Mouse (Mus musculus) erythroblast, embryonic 14.5 days (primary cell): ENCODE results near the gene Siah1a. TPM values are rescaled to one million over a fixed set of nuclear protein-coding genes. Genes with fewer than 3 reads are reported as not detected.

Experiments used
- H3K27me3 ChIP-seq: 2 replicates; pipeline ENCODE4 v1.6.1; 2012; ENCODE audit warnings: inconsistent platforms; ENCODE audit not compliant: control insufficient read depth
- H3K36me3 ChIP-seq: 2 replicates; pipeline ENCODE4 v1.6.1; 2012; ENCODE audit warnings: mild to moderate bottlenecking, inconsistent platforms; ENCODE audit not compliant: control insufficient read depth
- H3K4me1 ChIP-seq: 2 replicates; pipeline ENCODE4 v1.6.1; 2012; ENCODE audit warnings: inconsistent platforms; ENCODE audit not compliant: control insufficient read depth
- H3K4me3 ChIP-seq: replicated peaks from 2 replicates; pipeline ENCODE3; 2012; ENCODE audit warnings: moderate library complexity, mild to moderate bottlenecking, inconsistent platforms
- H3K9me3 ChIP-seq: 2 replicates; pipeline ENCODE4 v1.6.1; 2012; ENCODE audit warnings: low read length, inconsistent platforms, mixed read lengths; ENCODE audit not compliant: control insufficient read depth
- GATA1 ChIP-seq: IDR thresholded peaks from 2 replicates; pipeline ENCODE4 v1.6.1; 2012; ENCODE audit warnings: low read length, inconsistent platforms, mixed read lengths
- TAL1 ChIP-seq: IDR thresholded peaks from 3 replicates; pipeline ENCODE4 v1.6.1; 2012; ENCODE audit warnings: low read length, inconsistent platforms, mixed read lengths
- polyA plus RNA-seq: library from polyadenylated mRNA; stranded (reverse); fragments of >175 nt; gene quantifications from 2 replicates; pipeline ENCODE4 v1.2.3, GENCODE M21; 2012

The Siah1a gene
- polyA plus RNA-seq, result 0.97 and 1.1 TPM in 2 replicates

DNA sequence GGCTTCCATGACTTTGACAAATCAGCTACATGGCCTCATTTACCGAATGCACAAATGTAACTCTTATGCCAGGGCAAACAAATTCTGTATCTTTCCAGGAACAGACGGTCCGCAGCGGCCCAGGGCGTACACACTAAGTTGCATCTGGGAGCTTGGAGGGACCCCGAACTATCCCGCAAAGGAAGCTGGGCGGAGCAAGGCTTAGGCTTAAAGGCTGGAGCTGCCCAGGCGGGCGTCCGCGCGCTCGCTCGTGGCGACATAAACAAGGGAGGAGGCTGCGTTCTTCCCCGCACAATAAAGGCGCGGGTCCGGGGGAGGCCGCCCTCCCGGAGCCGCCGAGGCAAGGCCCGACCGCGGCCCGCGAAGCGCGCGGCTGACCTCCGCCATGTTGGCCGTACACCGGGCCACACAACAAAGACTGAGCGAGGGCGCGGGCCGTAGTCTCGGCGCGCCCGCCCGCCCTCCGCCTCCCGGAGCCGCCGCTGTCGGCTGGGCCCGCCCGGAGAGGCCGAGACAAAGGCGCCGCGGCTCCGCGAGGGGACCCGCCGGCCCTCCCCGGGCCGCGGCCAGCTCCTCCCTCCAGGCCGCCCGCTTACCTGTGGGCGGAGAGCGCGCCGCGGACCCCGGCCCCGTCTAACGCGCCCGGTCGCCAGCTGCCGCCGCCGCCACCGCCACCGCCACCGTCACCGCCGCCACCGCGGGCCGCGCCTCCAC is at the start of gene Siah1a, which contains the start of gene Gm10638:
TSS of gene Siah1a (minus strand) at position 714 of the 714 bp plus-strand sequence.
TSS of gene Gm10638 (plus strand) at position 479 of the 714 bp plus-strand sequence.
- H3K36me3 ChIP-seq, result peaks cover 3% of the 10 kb centered on the region
- H3K4me3 ChIP-seq, result peak within 1 kb of the TSS; percentile 95
- no peaks in the 10 kb centered on the region for H3K9me3 ChIP-seq
- H3K4me1 ChIP-seq, result peaks cover 55% of the 10 kb centered on the region
- TF ChIP-seq TAL1 (no peak), GATA1 (no peak)
- H3K27me3 ChIP-seq, result no peaks in the 10 kb centered on the region

GRCm38 (mm10) chr8:86794716-86795115 is 49.0 kb upstream of the Siah1a start:
- Histone ChIP-seq H3K36me3 (no peaks in the 10 kb centered on the region), H3K27me3 (no peaks in the 10 kb centered on the region), H3K9me3 (no peaks in the 10 kb centered on the region), H3K4me3 (no peak overlapping the region), H3K4me1 (no peaks in the 10 kb centered on the region)
- no peak for TF ChIP-seq GATA1
- TF ChIP-seq TAL1, result no peak

DNA sequence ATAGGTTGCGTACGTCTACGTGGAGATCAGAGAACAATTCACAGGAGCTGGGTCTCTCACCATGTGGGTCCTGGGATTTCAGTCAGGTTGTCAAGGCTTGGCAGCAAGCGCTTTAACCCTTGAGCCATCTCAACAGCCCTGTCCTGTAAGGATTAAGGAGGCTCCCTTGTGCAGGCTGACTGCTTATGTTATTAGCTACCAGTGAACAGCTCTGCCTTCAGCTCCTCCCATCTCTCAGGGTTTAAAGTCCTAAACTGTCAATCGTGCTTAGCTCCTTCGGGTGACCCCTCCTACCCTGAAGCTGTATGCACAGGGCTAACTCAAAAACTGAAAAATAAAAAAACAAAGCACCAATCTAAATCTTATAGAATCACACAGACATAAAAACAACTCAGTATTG is 45.8 kb upstream of the Siah1a start:
- TF ChIP-seq TAL1, result no peak
- TF ChIP-seq GATA1, result no peak
- H3K9me3 ChIP-seq, result no peaks in the 10 kb centered on the region
- no peaks in the 10 kb centered on the region for H3K4me1 ChIP-seq
- H3K4me3 ChIP-seq, result no peak overlapping the region
- no peaks in the 10 kb centered on the region for H3K36me3 ChIP-seq
- H3K27me3 ChIP-seq, result no peaks in the 10 kb centered on the region

DNA sequence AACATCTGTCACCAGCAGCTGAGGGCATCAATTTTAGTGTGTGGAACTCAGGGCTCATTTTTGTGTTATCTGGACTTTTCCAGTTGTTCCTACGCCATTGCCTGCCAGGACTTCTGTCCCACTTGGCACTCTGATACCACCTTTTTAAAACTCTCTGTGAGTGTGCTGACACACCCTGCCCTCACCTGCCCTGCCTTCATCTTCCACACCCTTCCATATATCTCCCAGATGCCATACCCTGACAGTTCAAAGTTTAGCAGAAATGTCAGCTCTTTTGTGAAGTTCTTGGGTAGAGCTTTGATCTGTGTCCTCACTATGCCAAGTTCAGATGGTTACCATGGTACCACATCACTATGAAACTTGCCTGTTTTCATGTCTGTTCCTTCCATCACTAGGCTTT is 43.8 kb upstream of the Siah1a start:
- Histone ChIP-seq H3K9me3 (no peaks in the 10 kb centered on the region), H3K36me3 (no peaks in the 10 kb centered on the region), H3K4me3 (no peak overlapping the region), H3K4me1 (no peaks in the 10 kb centered on the region; the same call in 1 of the 2 replicates), H3K27me3 (no peaks in the 10 kb centered on the region)
- no peak for TF ChIP-seq GATA1
- TF ChIP-seq TAL1, result no peak

- H3K4me1 ChIP-seq, result no peaks in the 10 kb centered on the region; the same call in 1 of the 2 replicates
- no peak overlapping the region for H3K4me3 ChIP-seq
- no peaks in the 10 kb centered on the region for H3K27me3 ChIP-seq
- no peaks in the 10 kb centered on the region for H3K9me3 ChIP-seq
- TF ChIP-seq GATA1 (no peak), TAL1 (no peak)
- no peaks in the 10 kb centered on the region for H3K36me3 ChIP-seq
Measured at GRCm38 (mm10) chr8:86787891-86788420, 42.2 kb upstream of the Siah1a start.

GRCm38 (mm10) chr8:86786498-86786897 is 40.8 kb upstream of the Siah1a start:
- TF ChIP-seq TAL1 (no peak), GATA1 (no peak)
- no peaks in the 10 kb centered on the region for H3K27me3 ChIP-seq
- H3K9me3 ChIP-seq, result no peaks in the 10 kb centered on the region
- H3K4me3 ChIP-seq, result no peak overlapping the region
- no peaks in the 10 kb centered on the region for H3K36me3 ChIP-seq
- H3K4me1 ChIP-seq, result no peaks in the 10 kb centered on the region; the same call in 1 of the 2 replicates

- H3K9me3 ChIP-seq, result no peaks in the 10 kb centered on the region
- H3K4me3 ChIP-seq, result no peak overlapping the region
- no peak for TF ChIP-seq TAL1
- TF ChIP-seq GATA1, result no peak
- no peaks in the 10 kb centered on the region for H3K27me3 ChIP-seq
- H3K36me3 ChIP-seq, result no peaks in the 10 kb centered on the region
- H3K4me1 ChIP-seq, result no peaks in the 10 kb centered on the region
Measured at GRCm38 (mm10) chr8:86781094-86781493, 35.4 kb upstream of the Siah1a start.

DNA sequence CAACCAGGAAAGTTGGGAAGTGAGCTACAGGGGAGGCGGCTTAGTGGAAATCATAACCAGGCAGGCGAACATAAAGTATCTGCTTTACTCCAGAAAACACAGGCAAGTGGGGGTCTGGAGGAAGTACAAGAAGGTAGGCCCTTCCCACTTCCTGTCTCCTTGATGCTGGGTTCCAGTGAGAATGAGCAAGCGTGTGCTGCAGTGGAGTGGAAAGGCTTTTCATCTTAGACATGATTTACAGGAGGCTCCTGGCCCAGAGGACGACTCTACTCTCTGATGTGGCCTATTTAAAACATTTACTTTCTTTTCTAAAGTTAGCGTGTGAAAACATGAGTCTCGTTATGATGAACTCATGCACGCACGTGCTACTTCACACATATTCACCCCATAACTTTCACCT is 33.5 kb upstream of the Siah1a start:
- Histone ChIP-seq H3K9me3 (no peaks in the 10 kb centered on the region), H3K4me3 (no peak overlapping the region), H3K4me1 (no peaks in the 10 kb centered on the region), H3K27me3 (no peaks in the 10 kb centered on the region), H3K36me3 (no peaks in the 10 kb centered on the region)
- TF ChIP-seq TAL1 (no peak), GATA1 (no peak)

DNA sequence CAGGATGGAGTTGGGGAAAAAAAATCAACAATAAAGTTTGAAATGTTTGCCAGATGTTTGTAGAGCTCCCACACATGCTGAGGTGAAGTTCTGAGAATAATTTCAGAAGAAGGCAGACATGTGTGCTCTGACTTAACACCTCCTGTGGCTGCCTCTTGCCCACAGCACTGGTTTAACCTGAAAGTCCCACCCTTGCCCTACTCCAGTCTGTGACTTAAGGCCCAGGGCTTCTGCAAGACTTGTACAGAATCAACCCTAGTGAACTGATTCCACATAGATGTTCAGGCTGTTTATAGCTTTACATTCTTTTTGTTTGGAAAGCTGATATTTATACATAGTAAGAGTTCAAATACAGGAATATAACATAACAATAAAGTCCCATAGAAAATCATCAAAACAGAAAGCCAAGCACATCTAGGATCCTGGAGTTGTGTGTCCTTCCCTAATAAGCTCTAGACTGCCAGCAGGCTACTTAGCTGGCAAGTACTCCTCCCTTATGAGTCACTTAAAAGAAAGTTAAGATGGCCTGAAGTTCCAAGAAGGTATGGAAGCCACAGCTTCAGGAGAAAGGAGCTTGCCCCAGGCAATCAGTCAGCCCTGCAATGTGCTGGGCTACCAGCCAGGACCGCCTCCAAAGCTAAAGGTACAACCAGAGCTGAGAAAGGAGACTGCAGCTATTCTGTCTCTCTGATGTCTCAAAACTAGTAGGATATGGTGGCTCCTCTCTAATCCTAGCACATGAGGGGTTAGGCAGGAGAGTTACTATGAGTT is 24.4 kb upstream of the Siah1a start:
- peaks cover 2% of the 10 kb centered on the region for H3K27me3 ChIP-seq
- no peak for TF ChIP-seq GATA1
- no peak for TF ChIP-seq TAL1
- H3K9me3 ChIP-seq, result no peaks in the 10 kb centered on the region
- H3K4me3 ChIP-seq, result no peak overlapping the region
- H3K36me3 ChIP-seq, result no peaks in the 10 kb centered on the region
- peaks cover 14% of the 10 kb centered on the region for H3K4me1 ChIP-seq
